Mouse (Mus musculus) hindbrain, embryonic 16.5 days (tissue): Measurements from ENCODE around the gene Fam219a. TPM values are rescaled to one million over a fixed set of nuclear protein-coding genes. Genes with fewer than 3 reads are reported as not detected.

ENCODE experiments used
- ATAC-seq: fragments of 200-750 bp; cut with Nextera tagmentation; 2 replicates; pipeline ENCODE4 v1.8.0; 2017; ENCODE audit warnings: moderate TSS enrichment, moderate library complexity
- H3K27ac ChIP-seq: fragments of 300-500 bp; sonication (generic); 2 replicates; pipeline ENCODE4 v1.5.1; 2014; ENCODE audit warnings: low read depth, mild to moderate bottlenecking, control low read depth, low read length, moderate library complexity
- H3K27me3 ChIP-seq: fragments of 300-500 bp; sonication (generic); replicated peaks from 2 replicates; pipeline ENCODE4 v1.6.1; 2014; ENCODE audit warnings: low read length; ENCODE audit not compliant: control insufficient read depth, insufficient read depth
- H3K36me3 ChIP-seq: fragments of 300-500 bp; sonication (generic); 2 replicates; pipeline ENCODE4 v1.6.1; 2014; ENCODE audit warnings: mild to moderate bottlenecking, low read length, moderate library complexity, mixed read lengths; ENCODE audit not compliant: control insufficient read depth, insufficient read depth
- H3K4me1 ChIP-seq: fragments of 300-500 bp; sonication (generic); 2 replicates; pipeline ENCODE4 v1.6.1; 2014; ENCODE audit warnings: low read depth, low read length; ENCODE audit not compliant: control insufficient read depth, insufficient read depth
- H3K4me2 ChIP-seq: fragments of 300-500 bp; sonication (generic); 2 replicates; pipeline ENCODE4 v1.6.1; 2014; ENCODE audit warnings: mild to moderate bottlenecking, low read length, control low read depth, moderate library complexity
- H3K4me3 ChIP-seq: fragments of 300-500 bp; sonication (generic); 2 replicates; pipeline ENCODE4 v1.5.1; 2014; ENCODE audit warnings: mild to moderate bottlenecking, low read length, control low read depth, moderate library complexity
- H3K9ac ChIP-seq: fragments of 300-500 bp; sonication (generic); 2 replicates; pipeline ENCODE4 v1.6.1; 2014; ENCODE audit warnings: low read depth, mild to moderate bottlenecking, control low read depth, low read length, moderate library complexity
- H3K9me3 ChIP-seq: fragments of 300-500 bp; sonication (generic); 2 replicates; pipeline ENCODE4 v1.6.1; 2014; ENCODE audit warnings: mild to moderate bottlenecking, low read length, moderate library complexity; ENCODE audit not compliant: control insufficient read depth
- WGBS: fragments of 180-500 bp; shearing (Covaris S2); extraction: QIAGEN DNeasy Blood & Tissue Kit; methylation state at CpG from one replicate; pipeline ENCODE4 v1.1.7; 2014; 5-methylcytosine and 5-hydroxymethylcytosine counted together
- polyA plus RNA-seq: library from polyadenylated mRNA; unstranded; fragments of >200 nt; fragmentation: Nextera tagmentation; extraction: Ambion mirVana; gene quantifications from 2 replicates; pipeline ENCODE4 v1.2.1, GENCODE M21; 2015

Fam219a gene
- polyA plus RNA-seq: 14.2 and 14.8 TPM in 2 replicates

DNA sequence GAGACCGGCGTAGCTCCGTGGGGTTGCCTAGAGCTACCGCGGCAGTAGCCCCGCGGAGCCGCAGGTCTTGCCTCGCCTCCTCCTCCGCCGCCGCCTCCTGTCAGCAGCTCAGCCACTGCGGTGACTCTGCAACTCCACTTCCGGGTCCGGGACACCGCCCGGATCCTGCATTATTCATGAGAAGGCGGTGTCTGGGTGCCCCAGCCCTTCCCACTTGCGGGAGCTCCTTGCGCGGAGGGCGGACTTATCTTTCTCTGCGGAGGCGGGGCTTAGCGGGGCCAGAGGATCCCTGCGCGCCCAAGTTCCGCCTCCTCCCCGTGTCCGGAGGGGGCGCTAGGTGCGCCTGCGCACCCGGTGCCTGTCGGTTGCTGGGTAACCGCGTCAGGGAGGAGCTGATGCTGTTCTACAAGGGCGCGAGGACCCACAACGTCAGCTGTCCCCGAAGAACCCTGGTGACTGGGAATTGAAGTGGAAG lies at the start of gene Fam219a, which contains the start of gene Dnaic1:
TSS of gene Fam219a (minus strand) at position 128 of the 475 bp plus-strand sequence.
TSS of gene Dnaic1 (plus strand) at position 365 of the 475 bp plus-strand sequence.
- ATAC-seq: peak; percentile 98

GRCm38 (mm10) chr4:41615661-41616599 lies 46.6 kb upstream of the Fam219a start:
- H3K9ac ChIP-seq: no peak overlapping the region
- peak overlapping the region; percentile 53 for H3K27ac ChIP-seq
- no peaks in the 10 kb centered on the region for H3K36me3 ChIP-seq
- no peaks in the 10 kb centered on the region for H3K9me3 ChIP-seq
- no peak overlapping the region for H3K4me3 ChIP-seq
- peak; percentile 91 for ATAC-seq
- no peaks in the 10 kb centered on the region for H3K27me3 ChIP-seq
- peaks cover 35% of the 10 kb centered on the region for H3K4me1 ChIP-seq
- 45% methylated on average over 9 of the region's 9 CpGs for WGBS
- no peak overlapping the region for H3K4me2 ChIP-seq

More for the DNA sequence above, at the start of gene Fam219a, which contains the start of gene Dnaic1:
- Histone ChIP-seq H3K27ac (peak within 1 kb of the TSS; percentile 93), H3K4me1 (peaks cover 22% of the 10 kb centered on the region), H3K36me3 (no peaks in the 10 kb centered on the region), H3K4me3 (peak within 1 kb of the TSS; percentile 89), H3K4me2 (peak within 1 kb of the TSS; percentile 66), H3K9me3 (no peaks in the 10 kb centered on the region), H3K27me3 (no peaks in the 10 kb centered on the region), H3K9ac (peak within 1 kb of the TSS; percentile 93)
- WGBS: under 1% methylated on average over 40 of the region's 41 CpGs

DNA sequence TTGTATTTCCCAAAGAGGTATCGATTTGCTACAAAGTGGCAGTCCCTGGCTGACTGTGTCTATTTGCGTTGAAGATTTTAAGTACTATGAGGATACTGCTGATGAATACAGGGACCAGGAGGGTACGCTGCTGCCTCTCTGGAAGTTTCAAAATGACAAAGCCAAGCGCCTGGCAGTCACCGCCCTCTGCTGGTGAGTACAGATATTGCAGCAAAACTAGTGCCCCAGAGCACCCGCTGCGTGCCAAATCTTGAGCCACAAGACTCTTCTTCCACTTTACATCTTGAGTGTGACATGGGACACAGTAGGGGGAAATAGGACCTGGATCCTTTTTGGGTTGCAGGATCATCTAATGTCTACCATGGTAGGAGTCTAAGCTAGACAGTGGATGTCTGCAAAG lies 44.8 kb upstream of the Fam219a start:
- peaks cover 34% of the 10 kb centered on the region for H3K4me1 ChIP-seq
- no peak overlapping the region for H3K9ac ChIP-seq
- H3K4me2 ChIP-seq: no peak overlapping the region
- WGBS: 7% methylated on average over 7 of the region's 7 CpGs
- no peaks in the 10 kb centered on the region for H3K9me3 ChIP-seq
- ATAC-seq: no peak
- no peak overlapping the region for H3K27ac ChIP-seq
- no peaks in the 10 kb centered on the region for H3K36me3 ChIP-seq
- no peak overlapping the region for H3K4me3 ChIP-seq
- H3K27me3 ChIP-seq: no peaks in the 10 kb centered on the region

GRCm38 (mm10) chr4:41612166-41612565 lies 42.8 kb upstream of the Fam219a start:
- peak overlapping the region; percentile 18; the same call in 1 of the 2 replicates for H3K9ac ChIP-seq
- H3K4me1 ChIP-seq: peaks cover 23% of the 10 kb centered on the region
- H3K9me3 ChIP-seq: no peaks in the 10 kb centered on the region
- H3K27me3 ChIP-seq: no peaks in the 10 kb centered on the region
- H3K4me3 ChIP-seq: no peak overlapping the region
- H3K36me3 ChIP-seq: no peaks in the 10 kb centered on the region
- 24% methylated on average over 8 of the region's 8 CpGs for WGBS
- ATAC-seq: peak; percentile 81
- no peak overlapping the region for H3K4me2 ChIP-seq
- H3K27ac ChIP-seq: peak overlapping the region; percentile 71

DNA sequence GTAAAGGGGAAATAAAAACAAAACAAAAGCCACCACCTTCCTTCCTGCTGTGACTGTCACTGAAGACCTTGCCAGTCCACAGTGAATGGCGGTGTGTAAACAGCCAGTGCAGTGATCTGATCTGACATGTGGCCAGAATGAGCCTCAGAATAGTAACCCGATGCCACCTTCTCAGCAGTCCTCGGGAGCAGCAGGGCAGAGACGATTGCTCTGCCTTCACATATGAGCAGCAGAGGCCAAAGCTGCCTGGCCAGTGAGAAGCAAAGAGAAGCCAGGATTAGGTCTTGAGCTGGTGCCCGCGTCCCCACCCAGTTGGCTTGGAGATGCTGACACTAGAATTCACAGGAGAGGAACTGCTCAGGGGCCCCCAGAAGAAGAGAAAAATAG lies 41.2 kb upstream of the Fam219a start:
- Histone ChIP-seq H3K9ac (no peak overlapping the region), H3K9me3 (no peaks in the 10 kb centered on the region), H3K4me3 (no peak overlapping the region), H3K27me3 (no peaks in the 10 kb centered on the region), H3K4me1 (peaks cover 21% of the 10 kb centered on the region), H3K4me2 (no peak overlapping the region), H3K36me3 (no peaks in the 10 kb centered on the region), H3K27ac (0 out of 2 replicates have a peak overlapping the region, but pooled peaks have one; percentile 3)
- 33% methylated on average over 6 of the region's 6 CpGs for WGBS
- ATAC-seq: no peak

DNA sequence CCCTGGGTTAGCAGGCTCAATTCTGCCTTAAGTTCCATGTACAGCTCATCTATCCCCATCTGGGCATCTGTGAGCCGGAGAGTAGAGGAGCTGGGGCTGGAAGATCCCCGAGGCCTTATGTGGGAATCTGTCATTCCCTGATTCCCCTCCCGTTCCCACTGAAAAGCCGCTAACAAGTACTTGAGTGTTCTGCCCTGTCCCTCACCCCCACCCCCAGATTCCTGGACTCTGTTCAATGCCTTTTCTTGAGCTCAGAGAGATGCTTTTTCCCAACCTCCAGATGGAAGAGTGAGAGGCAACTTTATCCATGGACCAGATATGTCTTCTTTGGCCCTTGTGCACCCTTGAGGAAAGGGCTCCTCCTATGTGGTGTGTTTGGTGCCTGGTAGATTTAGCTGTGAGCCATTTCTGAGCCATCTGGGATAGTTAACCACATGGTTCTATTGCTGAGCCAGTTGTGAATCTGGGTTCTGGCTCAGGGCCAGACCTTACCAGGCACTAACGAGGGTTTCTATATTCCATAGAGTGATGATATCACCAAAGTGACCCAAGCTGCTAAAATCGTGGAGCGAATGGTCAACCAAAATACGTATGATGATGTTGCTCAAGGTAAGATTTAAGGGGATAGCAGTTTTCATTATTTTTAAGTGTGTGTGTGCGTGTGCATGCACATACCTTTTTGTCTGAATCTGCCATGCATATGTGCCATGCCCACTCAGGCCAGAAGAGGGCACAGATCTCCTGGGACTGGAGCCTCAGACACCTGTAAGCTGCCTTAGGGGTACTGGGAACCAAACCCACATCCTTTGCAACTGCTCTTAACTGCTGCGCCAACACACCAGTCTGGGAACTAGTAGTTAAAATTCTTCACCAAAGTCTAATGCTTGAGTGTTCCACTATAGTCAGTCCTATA lies 40.6 kb upstream of the Fam219a start:
- Histone ChIP-seq H3K9ac (no peak overlapping the region), H3K9me3 (no peaks in the 10 kb centered on the region), H3K4me3 (no peak overlapping the region), H3K4me2 (no peak overlapping the region), H3K4me1 (peaks cover 20% of the 10 kb centered on the region), H3K36me3 (no peaks in the 10 kb centered on the region), H3K27ac (no peak overlapping the region), H3K27me3 (no peaks in the 10 kb centered on the region)
- ATAC-seq: no peak
- 62% methylated on average over 10 of the region's 10 CpGs for WGBS

DNA sequence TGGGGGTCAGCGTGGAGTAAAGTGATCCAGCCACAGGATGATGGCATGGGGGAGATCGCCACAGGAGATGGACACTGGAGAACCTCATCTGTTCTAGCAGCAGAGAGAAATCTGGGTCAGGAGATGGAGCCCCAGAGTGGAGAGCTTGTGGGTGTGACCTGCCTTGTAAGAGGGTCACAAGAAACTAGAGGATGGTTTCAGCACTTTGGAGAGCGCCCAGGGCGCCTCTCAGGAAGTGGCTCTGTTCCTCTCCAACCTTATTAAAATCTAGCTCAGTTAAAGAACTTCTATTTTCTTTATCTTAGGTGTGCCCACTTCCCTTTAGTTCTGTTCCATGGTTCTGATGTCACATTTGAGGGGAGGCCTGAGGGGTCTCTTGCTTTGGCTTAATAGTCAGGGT lies 37.4 kb upstream of the Fam219a start:
- H3K4me1 ChIP-seq: peaks cover 14% of the 10 kb centered on the region
- no peak overlapping the region for H3K9ac ChIP-seq
- H3K36me3 ChIP-seq: no peaks in the 10 kb centered on the region
- no peak for ATAC-seq
- no peak overlapping the region for H3K27ac ChIP-seq
- no peak overlapping the region for H3K4me2 ChIP-seq
- 54% methylated on average over 4 of the region's 4 CpGs for WGBS
- no peaks in the 10 kb centered on the region for H3K27me3 ChIP-seq
- no peak overlapping the region for H3K4me3 ChIP-seq
- no peaks in the 10 kb centered on the region for H3K9me3 ChIP-seq

DNA sequence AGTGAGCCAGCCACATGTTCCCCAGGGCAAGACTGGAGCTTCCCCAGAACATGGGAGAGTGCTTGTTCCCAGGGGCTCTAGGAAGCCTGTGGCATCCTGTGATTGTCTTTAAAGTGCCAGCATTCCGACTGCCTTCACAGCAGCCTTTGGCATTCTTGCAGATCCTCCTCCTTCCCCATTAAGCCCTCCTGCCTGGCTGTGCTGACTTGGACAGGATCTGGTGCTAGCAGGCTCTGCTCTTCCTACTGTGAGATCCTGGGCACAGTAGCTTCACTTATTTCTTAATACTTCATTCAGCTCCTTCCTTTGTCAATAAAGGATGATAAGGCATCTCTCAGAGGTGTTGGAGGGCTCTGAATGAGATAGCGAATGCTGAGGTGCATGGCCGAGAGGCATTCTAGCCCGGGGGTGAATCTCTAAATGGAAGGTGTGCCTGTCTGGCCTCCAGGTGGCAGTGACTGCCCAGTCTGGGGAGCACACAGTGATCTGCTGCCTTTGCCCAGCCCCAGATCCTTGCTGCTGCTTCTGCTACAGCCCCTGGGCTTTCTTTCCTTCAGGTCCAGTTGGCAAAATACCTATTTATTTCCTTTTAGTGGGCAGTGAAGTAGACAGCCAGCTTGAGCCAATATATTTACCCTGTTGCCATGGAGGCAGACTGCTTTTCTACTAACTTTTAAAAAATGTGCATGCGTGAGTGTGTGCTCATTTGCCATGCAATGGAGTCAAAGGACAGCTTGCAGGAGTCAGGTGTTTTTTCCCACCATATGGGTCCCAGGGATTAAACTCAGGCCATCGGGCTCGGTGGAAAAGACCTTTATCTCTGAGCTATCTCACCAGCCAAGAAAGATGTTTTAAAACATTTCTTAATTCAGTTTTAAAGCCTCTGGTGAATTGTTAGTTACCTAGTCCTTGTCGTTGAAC lies 35.4 kb upstream of the Fam219a start:
- H3K9me3 ChIP-seq: no peaks in the 10 kb centered on the region
- no peak overlapping the region for H3K4me2 ChIP-seq
- H3K36me3 ChIP-seq: no peaks in the 10 kb centered on the region
- H3K4me1 ChIP-seq: peaks cover 5% of the 10 kb centered on the region
- no peak overlapping the region for H3K4me3 ChIP-seq
- H3K27ac ChIP-seq: no peak overlapping the region; the same call in 1 of the 2 replicates
- 18% methylated on average over 8 of the region's 8 CpGs for WGBS
- peak; percentile 80 for ATAC-seq
- no peaks in the 10 kb centered on the region for H3K27me3 ChIP-seq
- 0 out of 2 replicates have a peak overlapping the region, but pooled peaks have one; percentile 28 for H3K9ac ChIP-seq
